Mouse (Mus musculus) heart, postnatal 14 days (tissue): ENCODE measurements around the gene Phf20. TPM values are rescaled to one million over a fixed set of nuclear protein-coding genes. Genes with fewer than 3 reads are reported as not detected.
"Not testable (repeated sequence)": the region's sequence is repeated elsewhere in the genome, so short reads cannot be mapped to it uniquely, and the experiment has no call there.

Experiments
- DNase-seq, 2 experiments: peaks; one replicate each; pipeline ENCODE4 v3.0.0; 2021 to 2022
- intact Hi-C: fragments of 180-260 bp; cut with DNase I; formaldehyde crosslinking; loops from one replicate; pipeline ENCODE4 v1.15.1; 2025
- long read RNA-seq, 2 experiments: library from polyadenylated mRNA; stranded (forward); transcript quantifications; one replicate each; pipeline ENCODE4 v2.0.0; 2021
- total RNA-seq, 2 experiments: library from RNA; stranded (reverse); gene quantifications; 2 replicates each; pipeline ENCODE4 v1.2.3; 2021

The Phf20 gene
- total RNA-seq = 10 to 100 TPM; 19.5 to 20.3 TPM
- long read RNA-seq, experiment 1, partial matches to known transcripts = 5 of 10 reads
- long read RNA-seq, experiment 1, other reads (novel, unspliced or antisense) = 5 of 10 reads
- long read RNA-seq, experiment 2, full-length matches to known transcripts = 3 of 11 reads
- long read RNA-seq, experiment 2, partial matches to known transcripts = 5 of 11 reads
- long read RNA-seq, experiment 2, other reads (novel, unspliced or antisense) = 3 of 11 reads

GRCm38 (mm10) chr2:156196302-156197128 is at the start of gene Phf20:
TSS of gene Phf20 (plus strand) at chr2:156196466.
- DNase-seq = peak; percentile 99
- intact Hi-C loops = loop anchor here (2.0 kb wide), 1 partner anchor 16 kb away; the partner anchor contains the start of gene Rbm39

- intact Hi-C loops = loop anchor here (2.0 kb wide), 2 partner anchors 15 to 27 kb away; no protein-coding TSS in a partner anchor
- no peak for DNase-seq
Measured at GRCm38 (mm10) chr2:156147316-156147915, 48.9 kb upstream of the Phf20 start.

- intact Hi-C loops = loop anchor here (5.0 kb wide), 1 partner anchor 126 kb away; no protein-coding TSS in a partner anchor
- no peak for DNase-seq
Measured at GRCm38 (mm10) chr2:156151538-156151937, 44.7 kb upstream of the Phf20 start.

- no peak for DNase-seq
- intact Hi-C loops = loop anchor here (2.0 kb wide), 1 partner anchor 13 kb away; no protein-coding TSS in a partner anchor
Measured at GRCm38 (mm10) chr2:156165478-156165877, 30.8 kb upstream of the Phf20 start.

GRCm38 (mm10) chr2:156166557-156166956 is 29.7 kb upstream of the Phf20 start:
- intact Hi-C loops = no loop called here
- DNase-seq = no peak

DNA sequence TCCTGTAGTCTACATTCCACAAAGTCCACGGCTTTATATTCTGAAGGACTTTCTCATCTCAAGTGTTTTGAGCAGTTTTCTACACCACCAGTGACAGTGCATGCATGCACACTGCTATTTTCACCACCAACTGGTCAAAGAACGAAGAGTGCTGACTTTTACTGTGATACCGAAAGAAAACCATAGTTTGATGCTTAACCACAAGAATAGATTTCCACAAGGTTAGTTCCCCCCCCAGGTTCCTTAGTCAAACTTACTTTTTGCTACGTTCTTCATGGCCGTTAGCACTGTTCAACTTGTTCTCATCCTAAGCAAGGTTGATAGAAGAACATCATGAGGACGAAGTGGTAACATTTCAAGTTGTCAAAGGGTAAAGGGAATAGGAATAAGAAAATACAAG is 19.2 kb upstream of the Phf20 start:
- intact Hi-C loops = no loop called here
- DNase-seq = no peak

DNA sequence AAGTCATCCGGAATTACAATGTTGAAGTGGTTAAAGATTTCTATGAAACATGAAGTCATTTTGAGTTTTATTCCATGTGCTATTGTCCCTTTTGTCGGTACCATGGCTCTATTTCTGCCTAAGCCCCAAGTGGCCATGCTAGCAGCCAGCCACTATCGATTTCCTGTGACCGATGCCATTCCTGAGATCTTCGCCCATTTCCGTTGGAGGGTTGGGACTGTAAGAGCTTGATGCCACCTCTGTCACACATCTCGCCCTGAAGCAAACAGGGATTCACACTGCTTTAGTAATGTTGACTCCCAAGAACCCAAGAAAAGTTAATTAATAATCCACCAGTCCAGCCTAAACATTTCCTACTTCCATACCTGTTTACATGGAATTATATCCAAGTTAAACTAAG is 18.6 kb upstream of the Phf20 start:
- no peak for DNase-seq
- intact Hi-C loops = loop anchor here (2.0 kb wide), 1 partner anchor 13 kb away; no protein-coding TSS in a partner anchor

DNA sequence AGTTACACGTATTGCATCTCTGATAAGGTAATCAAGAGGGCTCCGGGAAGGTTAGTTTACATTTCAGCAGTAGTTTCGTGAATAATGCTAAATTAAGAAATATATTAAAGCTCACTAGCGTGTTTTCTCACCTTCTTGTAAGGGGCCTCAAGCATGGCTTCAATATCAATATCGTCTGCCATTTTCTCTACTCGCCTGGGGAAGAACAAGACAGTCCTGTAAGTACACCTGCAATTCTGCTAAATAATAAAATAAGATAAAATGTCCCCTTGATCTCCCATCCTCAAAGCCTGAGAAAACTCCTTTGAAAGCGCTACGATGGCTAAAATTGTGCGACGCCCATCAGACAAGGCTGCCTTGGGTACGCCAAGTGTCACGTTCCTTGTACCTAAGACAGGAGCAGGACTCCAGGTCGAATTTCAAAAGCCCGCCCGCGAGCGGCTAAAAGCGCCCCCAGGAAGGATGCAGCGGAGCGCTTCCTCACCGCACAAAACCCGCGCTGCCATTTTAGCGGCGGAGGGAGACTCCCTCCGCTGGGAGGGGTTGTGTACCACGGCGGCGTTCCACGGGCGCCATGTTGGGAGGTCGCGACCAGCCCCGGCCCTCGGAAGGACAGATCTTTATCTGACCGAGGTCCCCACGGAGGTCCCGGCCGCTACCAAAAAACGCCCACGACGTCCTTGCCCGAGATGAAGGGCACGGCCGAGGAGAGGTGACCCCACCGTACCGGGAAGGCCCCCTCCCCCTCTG is 17.0 kb upstream of the Phf20 start:
- peak; percentile 82 to 85 for DNase-seq
- intact Hi-C loops = loop anchor here (2.0 kb wide), 1 partner anchor 14 kb away; no protein-coding TSS in a partner anchor

GRCm38 (mm10) chr2:156179796-156180093 is 16.5 kb upstream of the Phf20 start:
- DNase-seq = no peak

DNA sequence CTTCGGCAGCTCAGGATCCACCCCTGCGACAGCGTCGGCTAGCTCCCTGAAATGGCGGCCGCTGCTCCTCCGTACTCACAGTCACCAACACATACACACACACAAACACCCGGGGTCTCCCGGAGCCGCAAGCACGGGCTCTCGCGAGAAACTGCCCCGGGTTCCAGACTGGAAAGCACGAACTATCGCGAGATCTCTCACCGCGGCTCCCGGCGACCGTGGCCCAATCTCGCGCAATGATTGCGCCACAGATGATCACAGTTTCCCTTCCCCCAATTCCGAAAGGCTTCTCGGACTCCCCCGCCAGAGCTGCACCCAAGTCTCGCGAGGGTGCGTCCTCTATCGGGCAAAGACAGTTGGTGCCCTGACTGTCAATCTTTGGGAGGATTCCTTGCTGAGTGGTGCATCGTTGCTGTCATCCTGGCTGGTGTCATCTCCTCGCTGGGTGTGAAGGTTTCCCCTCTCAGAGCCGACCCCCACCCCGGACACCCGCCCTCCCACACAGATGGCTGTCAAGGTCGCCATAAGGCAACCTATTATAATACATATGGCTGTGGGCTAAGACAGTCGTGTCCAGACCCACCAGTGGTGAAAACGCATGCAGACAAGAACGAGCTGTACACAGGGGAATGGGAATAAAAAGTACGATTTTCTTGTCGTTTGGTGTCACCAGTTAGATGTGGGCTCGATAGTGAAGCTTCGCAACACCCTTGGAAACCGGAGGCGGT is 16.0 kb upstream of the Phf20 start, which contains the start of gene Rbm39:
Gene Rbm39, minus strand, starts transcription at position 145 of the 728 bp plus-strand sequence.
- DNase-seq = peak; percentile 100
- intact Hi-C loops = loop anchor here (2.0 to 5.0 kb wide), 2 partner anchors 17 to 97 kb away; partner anchors contain the start of gene Phf20

More at GRCm38 (mm10) chr2:156179796-156180093, 16.5 kb upstream of the Phf20 start:
- intact Hi-C loops = loop anchor here (2.0 to 5.0 kb wide), 3 partner anchors 15 to 98 kb away; partner anchors contain the start of gene Phf20

DNA sequence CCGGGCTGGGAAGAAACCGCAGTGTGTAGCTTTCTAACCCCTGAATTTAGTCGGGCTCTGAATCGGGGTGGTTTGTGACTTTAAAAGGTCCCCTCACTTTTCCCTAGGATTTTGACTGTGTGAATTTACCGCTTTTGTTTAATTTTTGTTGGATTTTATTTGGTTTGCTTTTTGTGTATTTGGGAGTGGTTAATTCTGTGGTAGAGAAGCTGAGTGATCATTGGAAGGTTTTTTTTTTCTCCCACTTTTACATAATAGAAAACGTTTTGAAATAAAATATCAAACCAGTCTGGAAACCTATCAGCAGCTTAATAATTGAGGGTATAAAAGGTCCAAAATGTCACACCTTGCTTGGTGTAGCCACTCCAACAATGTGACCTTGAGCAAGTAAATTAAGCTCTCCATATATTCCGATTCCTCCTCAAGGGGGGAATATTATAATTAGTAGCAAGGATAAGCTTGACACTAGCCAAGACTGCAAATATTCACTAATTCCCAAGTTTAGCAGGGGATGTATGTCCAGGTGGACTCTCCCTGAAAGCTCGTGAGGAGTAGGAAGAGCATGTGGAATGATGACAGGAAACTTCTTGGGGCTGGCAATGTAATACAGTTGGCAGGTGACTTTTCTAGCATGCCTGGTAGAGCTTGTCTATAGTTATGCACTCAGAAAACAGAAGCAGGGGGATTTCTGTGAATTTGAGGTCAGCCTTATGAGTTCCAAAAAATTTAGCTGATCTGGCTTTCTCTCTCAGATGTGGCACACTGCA is 15.3 kb upstream of the Phf20 start:
- DNase-seq = no peak
- intact Hi-C loops = loop anchor here (2.0 to 5.0 kb wide), 2 partner anchors 16 to 96 kb away; partner anchors contain the start of gene Phf20

- intact Hi-C loops = loop anchor here (2.0 to 5.0 kb wide), 2 partner anchors 15 to 96 kb away; partner anchors contain the start of gene Phf20
- no peak for DNase-seq
Measured at GRCm38 (mm10) chr2:156181592-156181991, 14.7 kb upstream of the Phf20 start.

DNA sequence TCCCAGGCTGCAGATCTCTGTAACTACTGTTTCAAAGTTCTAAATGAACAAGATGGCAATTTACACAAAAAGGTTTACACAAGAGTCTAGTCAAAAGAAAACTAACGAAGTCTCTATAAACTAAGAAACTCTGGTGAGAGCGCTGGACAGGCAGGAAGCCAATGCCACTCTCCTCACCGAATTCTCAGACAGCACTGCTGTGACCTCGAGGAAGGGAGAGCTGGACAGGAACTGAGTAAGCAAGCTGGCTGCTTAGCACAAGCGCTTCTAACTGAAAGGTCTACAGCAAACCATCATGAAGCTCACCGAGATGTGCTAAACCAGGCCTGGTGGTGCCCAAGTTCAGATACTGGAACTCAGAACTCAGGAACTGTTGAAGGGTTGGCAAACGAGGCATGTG is 7.0 kb upstream of the Phf20 start:
- DNase-seq, intact Hi-C loops: not testable (repeated sequence)

DNA sequence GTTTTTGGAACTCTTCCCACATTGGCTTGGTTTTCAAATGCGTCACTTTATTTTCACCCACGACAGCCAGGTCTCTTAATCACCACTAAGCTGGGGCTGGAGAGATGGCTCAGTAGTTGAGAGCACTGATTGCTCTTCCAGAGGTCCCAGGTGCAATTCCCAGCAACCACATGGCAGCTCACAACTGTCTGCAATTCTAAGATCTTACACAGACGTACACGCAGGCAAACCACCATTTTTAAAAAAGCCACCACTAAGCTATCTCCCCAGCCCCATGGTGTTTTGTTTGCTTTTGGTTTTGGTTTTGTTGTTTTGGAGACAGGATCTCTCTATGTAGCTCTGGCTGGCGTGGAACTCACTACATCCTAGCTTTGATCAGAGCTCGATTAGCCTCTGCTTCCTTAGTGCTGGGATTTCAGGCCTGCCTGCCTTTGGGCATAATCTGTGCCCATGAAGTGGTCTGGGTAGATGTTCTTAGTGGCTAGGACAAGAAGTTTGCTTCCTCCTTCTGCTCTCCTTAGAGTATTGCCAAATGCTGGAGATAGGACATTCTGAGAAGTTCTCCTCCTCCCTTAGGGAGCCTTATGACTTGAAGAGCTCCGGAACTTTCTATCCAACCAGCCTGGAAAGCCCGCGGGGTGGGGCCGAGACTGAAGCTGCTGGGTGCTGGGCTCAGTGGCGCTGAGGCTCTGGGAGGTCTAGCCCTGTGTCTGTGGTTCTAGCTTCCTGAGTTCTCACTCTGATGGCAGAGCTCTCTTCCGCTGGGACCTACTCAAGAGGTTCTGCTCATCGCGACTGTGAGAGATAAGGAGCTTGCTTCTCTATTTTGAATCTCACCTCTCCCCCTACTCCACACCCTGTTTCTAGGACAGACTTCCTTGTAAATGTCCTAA is 6.0 kb upstream of the Phf20 start:
- intact Hi-C loops = no loop called here
- peak in 1 of 2 experiments; percentile 24 for DNase-seq

GRCm38 (mm10) chr2:156191540-156191939 is 4.7 kb upstream of the Phf20 start:
- intact Hi-C loops = no loop called here
- DNase-seq = no peak

GRCm38 (mm10) chr2:156192068-156192467 is 4.2 kb upstream of the Phf20 start:
- intact Hi-C loops = no loop called here
- DNase-seq = no peak

DNA sequence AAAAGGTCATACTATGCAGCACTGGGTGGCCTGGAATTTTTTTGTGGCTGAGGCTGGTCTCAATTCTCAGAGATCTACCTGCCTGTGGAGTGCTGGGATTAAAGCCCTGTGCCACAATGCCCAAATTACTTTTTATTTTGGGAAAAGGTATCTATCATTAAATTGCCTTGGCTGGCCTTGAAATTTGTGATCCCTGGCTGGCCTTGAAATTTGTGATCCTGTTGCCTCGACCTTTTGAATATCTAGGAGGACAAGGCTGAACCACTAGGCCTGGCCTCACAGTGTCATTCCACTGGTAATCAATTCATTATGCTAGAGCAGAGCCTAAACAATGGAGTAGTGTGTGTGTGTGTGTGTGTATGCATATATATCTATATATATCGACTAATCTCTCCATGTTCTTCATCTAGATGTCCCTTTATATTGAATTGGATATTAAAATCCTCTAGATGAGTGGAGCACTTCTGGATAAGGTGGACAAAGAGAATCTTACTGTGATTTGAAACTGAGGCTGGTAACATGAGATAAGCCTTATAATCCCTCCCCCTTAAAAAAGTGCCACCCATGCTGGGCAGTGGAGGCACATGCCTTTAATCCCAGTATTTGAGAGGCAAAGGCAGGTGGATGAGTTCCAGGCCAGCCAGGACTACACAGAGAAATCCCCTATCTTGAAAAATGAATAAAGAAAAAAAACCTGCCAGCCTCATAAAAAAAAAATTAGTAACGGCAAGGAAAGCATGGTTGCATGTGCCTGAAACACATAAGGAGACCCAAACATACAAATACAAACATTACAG is 3.0 kb upstream of the Phf20 start:
- DNase-seq = no peak
- intact Hi-C loops = no loop called here
